Mouse (Mus musculus) midbrain, embryonic 14.5 days (tissue): ENCODE results near the gene Cd37. TPM values are rescaled to one million over a fixed set of nuclear protein-coding genes. Genes with fewer than 3 reads are reported as not detected.

Source experiments
- polyA plus RNA-seq: library from polyadenylated mRNA; unstranded; fragments of >200 nt; fragmentation: Nextera tagmentation; extraction: Ambion mirVana; gene quantifications from 2 replicates; pipeline ENCODE4 v1.2.1, GENCODE M21; 2014

The Cd37 gene
- polyA plus RNA-seq, 1 experiment from 2014 or later, result 0.76 TPM

Other genes with a start within 250 kb of the Cd37 start
- 46.7 and 54.0 TPM in 2 replicates for gene Irf3, start 241.5 kb downstream of the Cd37 start, polyA plus RNA-seq
- gene Bcl2l12, start 240.4 kb downstream of the Cd37 start, polyA plus RNA-seq, result 11.8 and 15.4 TPM in 2 replicates
- 60.6 and 61.2 TPM in 2 replicates for gene Scaf1, start 222.8 kb downstream of the Cd37 start, polyA plus RNA-seq
- 9.7 and 13.2 TPM in 2 replicates for gene Rras, start 221.2 kb downstream of the Cd37 start, polyA plus RNA-seq
- 19.5 and 21.4 TPM in 2 replicates for gene Prr12, start 186.2 kb downstream of the Cd37 start, polyA plus RNA-seq
- 55.3 and 65.9 TPM in 2 replicates for gene Nosip, start 176.7 kb downstream of the Cd37 start, polyA plus RNA-seq
- gene Prrg2, start 176.4 kb downstream of the Cd37 start, polyA plus RNA-seq, result 10.1 and 12.2 TPM in 2 replicates
- gene Rcn3, start 146.9 kb downstream of the Cd37 start, polyA plus RNA-seq, result 31.2 and 59.3 TPM in 2 replicates
- gene Fcgrt, start 135.3 kb downstream of the Cd37 start, polyA plus RNA-seq, result 4.8 and 21.8 TPM in 2 replicates
- gene Rps11, start 114.7 kb downstream of the Cd37 start, polyA plus RNA-seq, result 915 and 960 TPM in 2 replicates
- 746 and 846 TPM in 2 replicates for gene Rpl13a, start 110.4 kb downstream of the Cd37 start, polyA plus RNA-seq
- gene Gm45713, start 102.9 kb downstream of the Cd37 start, polyA plus RNA-seq, result 0.53 TPM in 1 of 2 replicates, not detected in the other
- 0.50 and 1.4 TPM in 2 replicates for gene Flt3l, start 102.7 kb downstream of the Cd37 start, polyA plus RNA-seq
- gene Pih1d1, start 84.8 kb downstream of the Cd37 start, polyA plus RNA-seq, result 92.8 and 96.2 TPM in 2 replicates
- gene Aldh16a1, start 84.5 kb downstream of the Cd37 start, polyA plus RNA-seq, result 21.2 and 24.1 TPM in 2 replicates
- gene Slc17a7, start 75.2 kb downstream of the Cd37 start, polyA plus RNA-seq, result 0.39 and 0.62 TPM in 2 replicates
- not detected in 2 replicates for gene Gfy, start 59.5 kb downstream of the Cd37 start, polyA plus RNA-seq
- 0.68 and 1.4 TPM in 2 replicates for gene Pth2, start 58.1 kb downstream of the Cd37 start, polyA plus RNA-seq
- gene Ccdc155, start 34.2 kb downstream of the Cd37 start, polyA plus RNA-seq, result 0.33 and 0.34 TPM in 2 replicates
- gene Dkkl1, start 27.0 kb downstream of the Cd37 start, polyA plus RNA-seq, result 2.4 and 2.7 TPM in 2 replicates
- gene Tead2, start 23.4 kb downstream of the Cd37 start, polyA plus RNA-seq, result 38.4 and 59.7 TPM in 2 replicates
- gene Slc6a16, start 2.0 kb upstream of the Cd37 start, polyA plus RNA-seq, result 0.16 and 0.54 TPM in 2 replicates
- not detected in 2 replicates for gene Slc6a21, start 38.4 kb upstream of the Cd37 start, polyA plus RNA-seq
- gene Trpm4, start 94.7 kb upstream of the Cd37 start, polyA plus RNA-seq, result 8.4 and 9.5 TPM in 2 replicates
- gene Hrc, start 96.2 kb upstream of the Cd37 start, polyA plus RNA-seq, result not detected in 2 replicates
- gene Ppfia3, start 127.9 kb upstream of the Cd37 start, polyA plus RNA-seq, result 26.9 and 28.0 TPM in 2 replicates
- 11.6 and 26.5 TPM in 2 replicates for gene Lin7b, start 131.5 kb upstream of the Cd37 start, polyA plus RNA-seq
- gene Snrnp70, start 156.6 kb upstream of the Cd37 start, polyA plus RNA-seq, result 80.6 and 135 TPM in 2 replicates
- gene Kcna7, start 166.5 kb upstream of the Cd37 start, polyA plus RNA-seq, result not detected in 2 replicates
- gene Ntf5, start 174.6 kb upstream of the Cd37 start, polyA plus RNA-seq, result not detected in 2 replicates
- gene Lhb, start 181.7 kb upstream of the Cd37 start, polyA plus RNA-seq, result 0.34 TPM in 1 of 2 replicates, not detected in the other
- 15.5 TPM in 2 replicates for gene Gys1, start 195.7 kb upstream of the Cd37 start, polyA plus RNA-seq
- 110 and 114 TPM in 2 replicates for gene Ruvbl2, start 199.0 kb upstream of the Cd37 start, polyA plus RNA-seq
- gene Ftl1, start 220.8 kb upstream of the Cd37 start, polyA plus RNA-seq, result 5,898 and 6,785 TPM in 2 replicates
- 107 and 182 TPM in 2 replicates for gene Bax, start 227.8 kb upstream of the Cd37 start, polyA plus RNA-seq
- 0.13 and 0.32 TPM in 2 replicates for gene Tulp2, start 242.8 kb upstream of the Cd37 start, polyA plus RNA-seq
- not detected in 2 replicates for gene Gm45808, start 247.7 kb upstream of the Cd37 start, polyA plus RNA-seq
- gene Dhdh, start 249.7 kb upstream of the Cd37 start, polyA plus RNA-seq, result 3.1 and 3.2 TPM in 2 replicates